Mouse (Mus musculus) adipocyte (in vitro differentiated cells): ENCODE data around the gene Dnajc28.
"Not testable (repeated sequence)": the region's sequence is repeated elsewhere in the genome, so short reads cannot be mapped to it uniquely, and the experiment has no call there.

Source experiments
- DNase-seq: peaks from one replicate; pipeline ENCODE4 v3.0.0-alpha.2; 2016; ENCODE audit warnings: low spot score

Dnajc28 gene

DNA sequence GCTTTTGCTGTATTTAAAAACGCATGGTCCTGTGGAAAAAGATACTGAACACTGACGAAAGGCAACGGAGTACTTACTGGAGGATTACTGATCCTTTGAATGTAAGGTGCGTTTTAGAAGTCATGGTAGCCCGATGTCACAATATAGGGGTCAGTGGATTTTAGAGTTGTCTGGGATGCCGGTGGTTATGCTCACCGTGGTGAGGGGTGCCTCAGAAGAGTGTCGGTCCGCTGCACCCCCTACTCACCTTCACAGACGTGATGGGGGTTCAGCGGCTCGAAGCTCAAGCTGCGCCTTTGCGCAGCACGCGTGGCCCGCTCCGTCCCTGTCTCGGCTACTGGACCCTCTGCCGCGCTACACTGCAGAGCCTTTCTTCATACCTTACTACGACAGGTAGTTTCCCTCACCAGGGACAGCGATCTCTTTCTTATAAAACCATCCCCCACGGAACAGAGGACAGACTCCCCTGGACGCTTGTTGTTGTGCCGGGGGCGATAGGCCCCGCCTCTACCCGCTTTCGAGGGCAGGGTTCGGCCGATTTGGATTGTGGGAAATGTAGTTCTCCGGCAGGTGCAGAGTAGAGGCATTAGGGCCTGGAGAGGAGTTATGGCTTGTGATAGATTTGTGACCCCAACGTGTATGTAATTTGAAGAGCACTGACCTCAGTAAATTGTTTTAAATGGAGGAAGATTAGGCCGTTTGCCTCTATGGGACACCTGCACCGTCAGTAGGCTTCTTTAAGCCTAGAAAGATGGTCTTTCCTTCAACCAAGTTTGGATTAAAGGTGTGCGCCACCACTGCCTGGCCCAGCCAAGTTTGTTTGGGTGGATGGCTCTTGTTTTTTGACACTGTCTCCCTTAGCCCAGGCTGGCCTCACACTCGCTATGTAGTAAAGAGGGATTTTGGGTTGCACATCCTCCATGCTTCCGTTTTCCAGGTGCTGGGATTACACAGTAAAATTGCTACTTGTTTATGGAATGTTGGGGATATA, at the start of gene Dnajc28:
Dnajc28 (minus strand) TSS at position 516 of the 991 bp plus-strand sequence.
- peak; percentile 80 for DNase-seq

- no peak for DNase-seq
These were observed 45.0 kb upstream of the Dnajc28 start for GRCm38 (mm10) chr16:91663795-91664194.

DNA sequence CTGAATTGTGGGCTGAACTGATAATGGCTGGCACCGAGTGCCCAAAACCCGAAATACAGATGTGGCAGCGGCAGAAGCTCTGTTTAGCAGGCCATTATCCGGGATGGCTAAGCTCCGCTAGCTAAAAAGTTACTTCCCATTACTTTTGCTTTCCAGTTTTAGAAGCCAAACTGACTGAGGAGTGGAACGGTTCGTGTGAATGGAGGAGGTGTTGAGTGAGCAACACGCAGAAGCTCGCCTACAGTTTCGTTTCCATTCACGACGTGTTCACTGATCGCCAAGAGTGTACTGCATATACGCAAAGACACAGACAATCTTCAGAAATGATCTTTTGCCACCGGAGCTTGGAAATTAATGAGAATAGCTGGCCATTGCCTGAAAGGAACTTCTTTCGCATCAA, 43.5 kb upstream of the Dnajc28 start:
- DNase-seq = no peak

DNA sequence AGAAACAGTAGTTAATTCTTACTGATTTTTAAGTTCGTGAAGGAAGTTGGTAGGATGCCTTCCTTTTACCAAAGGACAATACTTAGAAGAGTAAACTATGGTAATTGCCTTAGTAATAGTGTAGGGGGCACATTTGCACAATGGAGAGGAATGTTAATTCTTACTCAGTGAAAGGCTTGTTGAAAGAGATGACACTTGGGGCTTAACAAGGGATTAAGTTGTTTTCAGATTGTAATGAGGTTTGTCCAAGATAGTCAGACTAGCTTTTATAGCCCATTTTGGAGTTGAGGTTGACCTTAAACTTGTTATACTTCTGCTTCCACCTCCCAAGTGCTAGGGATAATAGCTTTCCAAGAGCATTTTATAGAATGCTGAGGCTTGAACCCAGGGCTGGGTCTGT, 42.6 kb upstream of the Dnajc28 start:
- no peak for DNase-seq

GRCm38 (mm10) chr16:91659798-91660197, 41.0 kb upstream of the Dnajc28 start:
- DNase-seq = no peak

- no peak for DNase-seq
These were observed 39.6 kb upstream of the Dnajc28 start for GRCm38 (mm10) chr16:91658471-91658870.

GRCm38 (mm10) chr16:91657285-91657684, 38.5 kb upstream of the Dnajc28 start:
- no peak for DNase-seq

DNA sequence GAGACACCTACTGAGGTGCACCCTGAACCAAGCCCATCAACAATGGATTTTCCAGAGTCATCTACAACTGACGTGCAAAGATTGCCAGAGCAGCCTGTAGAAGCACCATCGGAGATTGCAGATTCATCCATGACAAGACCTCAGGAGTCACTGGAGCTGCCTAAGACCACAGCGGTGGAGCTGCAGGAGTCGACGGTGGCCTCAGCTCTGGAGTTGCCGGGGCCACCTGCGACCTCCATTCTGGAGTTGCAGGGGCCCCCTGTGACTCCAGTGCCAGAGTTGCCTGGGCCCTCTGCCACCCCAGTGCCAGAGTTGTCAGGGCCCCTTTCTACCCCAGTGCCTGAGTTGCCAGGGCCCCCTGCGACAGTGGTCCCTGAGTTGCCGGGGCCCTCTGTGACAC, 36.5 kb upstream of the Dnajc28 start:
- no peak for DNase-seq

GRCm38 (mm10) chr16:91652191-91652590, 33.4 kb upstream of the Dnajc28 start:
- no peak for DNase-seq

DNA sequence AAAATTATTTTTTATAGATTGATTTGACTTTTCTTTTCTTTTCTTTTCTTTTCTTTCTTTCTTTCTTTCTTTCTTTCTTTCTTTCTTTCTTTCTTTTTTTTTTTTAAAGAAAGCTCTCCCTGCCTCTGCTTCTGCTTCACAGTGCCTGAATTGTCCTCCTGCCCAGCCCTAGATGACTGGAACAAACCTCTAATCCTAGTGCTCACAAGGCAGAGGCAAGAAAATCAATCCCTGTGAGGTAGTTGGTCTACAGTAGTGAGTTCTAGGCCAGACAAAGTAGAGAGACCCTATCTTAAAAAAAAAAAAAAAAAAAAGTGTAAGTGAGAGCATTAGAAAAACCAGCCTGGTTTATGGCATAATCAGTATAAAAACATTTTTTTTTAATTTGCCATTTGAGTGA, 31.0 kb upstream of the Dnajc28 start:
- no peak for DNase-seq

- peak; percentile 25 for DNase-seq
These were observed 30.4 kb upstream of the Dnajc28 start for GRCm38 (mm10) chr16:91649246-91649645.

DNA sequence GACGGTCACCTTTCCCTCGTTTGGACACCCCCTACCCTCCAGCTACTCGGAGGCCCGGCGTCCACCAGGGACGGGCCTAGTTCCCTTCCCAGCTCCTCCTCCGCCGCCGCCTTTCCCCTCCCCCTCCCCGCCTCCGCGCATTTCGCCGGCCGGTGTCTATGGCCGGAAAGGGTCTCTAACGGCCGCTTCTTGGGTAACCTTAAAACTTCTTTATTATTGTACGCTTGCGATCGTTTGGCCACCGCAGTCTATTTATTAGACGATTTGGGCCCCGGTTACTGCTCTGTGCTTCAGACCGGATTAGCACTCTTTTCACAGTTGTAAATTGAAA, 29.4 kb upstream of the Dnajc28 start:
- DNase-seq = peak; percentile 87

DNA sequence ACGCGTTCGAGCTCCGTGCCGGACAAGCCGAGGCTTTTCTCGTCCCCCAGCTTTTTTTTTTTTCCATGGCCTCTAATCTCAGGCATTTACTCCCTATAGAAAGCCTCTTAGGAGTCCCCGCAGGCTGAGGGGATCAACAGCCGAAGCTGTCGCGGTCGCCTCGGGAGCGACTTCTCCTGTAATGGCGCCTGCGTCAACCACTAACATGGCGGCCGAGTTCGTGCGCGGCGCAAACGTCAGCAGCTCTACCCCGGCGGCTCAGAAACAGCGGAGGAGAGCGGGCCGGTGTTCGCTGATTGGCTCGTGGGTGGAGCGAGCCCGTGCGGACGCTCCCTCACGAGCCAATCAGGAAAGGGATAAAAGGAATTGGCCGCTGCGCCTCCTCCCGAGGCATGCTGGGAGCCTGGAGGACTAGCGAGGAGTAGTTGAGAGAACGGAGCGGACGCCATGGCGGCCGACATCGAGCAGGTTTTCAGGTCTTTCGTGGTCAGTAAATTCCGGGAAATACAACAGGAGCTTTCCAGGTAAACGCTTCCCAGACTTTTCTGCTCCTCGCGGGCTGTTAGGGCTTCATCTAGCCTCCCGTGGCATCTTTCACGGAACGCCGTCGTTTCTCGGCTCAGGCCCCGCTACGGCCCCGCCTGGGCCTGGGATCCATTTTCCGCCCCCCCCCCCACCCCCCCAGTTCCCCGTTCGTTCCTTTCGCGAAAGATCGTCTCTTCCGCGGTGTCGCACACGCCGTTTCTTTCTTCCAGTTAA, 28.8 kb upstream of the Dnajc28 start, which contains the start of gene Son:
Son (plus strand) TSS at position 46 of the 759 bp plus-strand sequence.
- peak; percentile 99 for DNase-seq

DNA sequence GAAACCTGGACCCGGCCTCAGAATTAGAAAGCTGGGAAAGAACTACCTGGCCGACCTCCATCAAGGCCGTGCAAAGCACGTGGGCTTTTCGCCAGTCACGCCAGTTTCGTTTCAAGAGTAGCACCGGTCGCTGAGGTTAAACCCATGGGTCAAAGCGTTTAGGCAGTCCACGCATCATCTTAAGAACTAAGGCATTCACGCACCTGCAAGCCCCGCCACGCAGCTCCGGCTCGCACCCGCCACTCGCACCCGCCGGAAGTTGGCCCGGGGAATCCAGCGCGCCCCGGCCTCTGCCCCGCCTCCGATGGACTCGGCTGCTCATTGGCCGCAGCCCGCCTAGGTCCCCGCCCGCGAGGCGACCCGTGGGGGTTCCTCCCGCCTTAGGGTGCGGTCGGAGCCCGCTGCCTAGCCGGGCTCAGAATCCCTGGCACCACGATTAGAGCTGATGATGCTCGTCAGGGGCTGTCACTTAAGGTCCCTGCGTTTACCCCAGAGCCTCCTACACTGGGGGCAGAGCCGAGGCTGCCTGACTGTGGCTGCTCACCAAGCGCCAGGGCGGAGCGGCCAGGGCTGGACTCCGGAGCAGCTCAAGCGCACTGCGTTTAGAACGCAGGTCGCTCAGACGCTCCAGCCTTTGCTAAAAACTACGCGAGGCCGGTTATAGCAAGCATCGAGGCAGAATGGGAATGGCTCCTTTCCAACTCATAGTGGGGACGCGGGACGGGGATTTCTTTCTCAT, 28.0 kb upstream of the Dnajc28 start, which contains the start of gene Gart:
Gart (minus strand) TSS at position 272 of the 739 bp plus-strand sequence.
- peak; percentile 91 for DNase-seq

DNA sequence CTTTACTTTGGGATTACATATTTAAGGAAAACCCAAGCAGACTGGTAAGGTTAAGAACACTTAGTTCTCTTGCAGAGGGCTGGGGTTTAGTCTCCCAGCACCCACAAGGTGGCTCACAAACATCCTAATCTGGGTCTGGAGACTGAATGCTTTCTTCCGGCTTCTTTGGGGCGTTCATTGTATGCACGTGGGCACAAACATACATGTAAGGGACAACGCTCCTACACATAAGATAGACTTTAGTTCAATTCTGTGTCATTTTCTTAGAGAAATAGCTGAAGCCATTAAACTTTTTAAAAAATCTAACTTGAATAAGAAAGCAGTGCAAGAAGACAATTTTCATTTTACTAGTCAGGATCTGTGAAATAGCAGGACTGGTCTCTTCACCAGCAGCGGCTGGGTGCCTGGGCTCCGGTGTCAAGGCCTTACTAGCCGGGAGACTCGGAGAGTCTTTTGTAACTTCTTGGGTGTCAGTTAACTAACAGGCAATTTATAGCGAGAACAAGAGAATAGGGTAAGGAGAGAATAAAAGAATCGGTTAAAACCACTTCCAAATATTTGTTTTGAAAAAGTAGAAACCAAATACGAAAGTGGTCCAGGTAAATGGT, 27.3 kb upstream of the Dnajc28 start:
- peak; percentile 61 for DNase-seq

DNA sequence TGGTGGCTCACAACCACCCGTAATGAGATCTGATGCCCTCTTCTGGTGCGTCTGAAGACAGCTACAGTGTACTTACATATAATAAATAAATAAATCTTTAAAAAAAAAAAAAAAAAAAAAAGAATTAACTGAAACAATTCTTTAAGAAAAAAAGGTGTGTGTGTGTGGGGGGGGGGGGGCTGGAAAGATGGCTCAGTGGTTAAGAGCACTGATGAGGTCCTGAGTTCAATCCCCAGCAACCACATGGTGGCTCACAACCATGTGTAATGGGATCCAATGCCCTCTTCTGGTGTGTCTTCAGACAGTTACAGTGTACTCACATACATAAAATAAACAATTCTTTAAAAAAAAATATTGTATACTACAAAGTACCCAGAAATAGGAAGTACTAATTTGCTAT, 26.6 kb upstream of the Dnajc28 start:
- DNase-seq = not testable (repeated sequence)

DNA sequence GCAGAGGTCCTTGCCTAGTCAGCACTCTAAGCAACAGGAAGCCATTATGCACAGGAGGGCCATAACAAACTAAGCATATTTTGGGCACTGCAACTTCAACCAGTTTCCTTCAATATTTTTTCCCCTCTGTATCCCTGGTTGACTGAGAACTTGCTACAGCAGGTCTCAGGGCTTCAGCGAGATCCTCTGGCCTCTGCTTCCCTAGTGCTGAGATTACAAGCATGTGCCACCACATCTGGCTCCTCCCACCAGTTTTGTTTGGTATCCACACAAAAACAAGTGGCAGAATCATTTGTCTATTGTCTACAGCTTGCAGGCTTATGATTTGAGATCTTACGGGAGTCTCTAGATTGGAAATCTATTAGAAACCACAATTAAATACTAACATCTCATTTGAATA, 26.1 kb upstream of the Dnajc28 start:
- DNase-seq = peak; percentile 42

DNA sequence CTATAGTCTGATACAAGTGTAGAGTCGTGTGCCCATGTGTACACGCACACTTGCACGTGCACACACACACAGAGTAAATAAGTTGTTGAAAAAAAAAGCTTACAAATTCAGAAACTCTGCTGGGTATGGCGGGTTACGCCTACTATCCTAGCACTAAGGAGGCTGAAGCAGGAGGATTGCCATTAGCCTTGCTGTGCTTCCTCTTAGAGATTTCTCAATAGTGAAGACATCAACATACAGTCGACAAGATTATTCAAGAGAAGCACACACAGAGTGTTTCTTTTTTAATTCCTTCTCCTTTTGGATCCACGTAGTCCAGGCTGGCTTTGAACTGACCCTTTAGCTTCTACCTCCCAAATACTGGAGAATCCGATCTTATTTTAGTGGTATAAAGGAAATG, 21.3 kb upstream of the Dnajc28 start:
- DNase-seq = no peak

GRCm38 (mm10) chr16:91639636-91640035, 20.8 kb upstream of the Dnajc28 start:
- DNase-seq = no peak

DNA sequence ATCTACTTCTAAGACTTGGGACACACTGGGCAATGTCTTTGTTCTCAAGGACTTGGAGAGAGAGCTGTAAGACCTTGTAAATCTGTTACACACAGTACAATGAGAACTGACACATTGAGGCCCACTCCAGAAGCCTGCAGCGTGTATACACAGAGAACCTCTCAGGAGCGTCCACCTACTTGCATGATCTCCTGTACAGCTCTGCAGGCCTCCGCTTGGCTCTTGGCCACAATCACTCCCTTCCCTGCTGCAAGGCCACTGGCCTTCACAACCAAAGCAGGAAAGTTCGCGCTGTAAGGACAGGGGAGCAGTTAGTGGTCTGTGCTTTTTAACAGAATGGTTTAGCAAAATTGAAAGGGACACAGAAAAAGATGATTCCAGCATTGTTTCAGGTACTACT, 20.3 kb upstream of the Dnajc28 start:
- DNase-seq = no peak

DNA sequence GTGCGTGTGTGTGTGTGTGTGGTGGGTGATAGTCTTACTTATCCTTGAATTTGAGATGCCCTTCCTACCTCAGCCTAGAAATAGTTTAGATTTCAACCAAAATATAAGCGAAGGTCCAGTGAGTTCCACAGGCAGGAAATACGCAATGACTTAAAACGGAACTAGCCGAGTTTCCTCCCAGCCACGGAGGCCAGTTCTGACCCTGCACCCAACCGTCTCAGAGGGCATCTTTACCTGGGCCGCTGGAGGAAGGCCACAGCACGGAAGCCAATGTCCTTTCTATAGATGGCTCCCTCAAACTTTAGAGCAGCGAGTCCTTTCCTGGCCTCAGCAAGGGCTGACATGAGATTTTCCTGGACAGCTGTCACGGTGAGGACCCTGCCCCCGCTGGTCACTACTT, 14.8 kb upstream of the Dnajc28 start:
- no peak for DNase-seq

DNA sequence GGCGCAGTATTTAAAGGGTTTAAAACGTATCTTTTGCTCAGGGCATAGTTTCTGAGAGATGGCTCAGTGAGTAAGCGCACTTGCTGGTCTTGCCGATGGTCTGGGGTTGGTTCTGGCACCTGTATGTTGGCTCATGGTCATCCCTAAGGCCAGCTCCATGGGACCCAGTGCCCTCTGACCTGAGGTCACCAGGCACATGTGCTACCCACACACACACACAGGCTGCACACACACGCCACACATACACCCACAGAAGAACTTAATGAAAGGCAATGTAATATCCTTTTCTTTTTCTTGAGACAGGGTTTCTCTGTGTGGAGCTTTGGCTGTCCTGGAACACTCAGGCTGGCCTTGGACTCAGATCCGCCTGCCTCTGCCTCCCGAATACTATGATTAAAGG, 14.1 kb upstream of the Dnajc28 start:
- no peak for DNase-seq
